ENCODE assay signal across 19 mouse cellular contexts in genomic region chr4:116435626-116436025, GRCm38 (mm10). TPM values are rescaled to one million over a fixed set of nuclear protein-coding genes. Genes with fewer than 3 reads are reported as not detected.
DNase-seq lines count a peak whose midpoint lies in the region; ATAC-seq and TF ChIP-seq lines count a peak whose summit lies in the region.
"Had no signal": no experiment of that assay in that cellular context is flagged by ENCODE, and none has a peak within 500 bp of the region (broad histone marks: within the 10 kb centered on the region; RNA-seq: fewer than 3 reads in every experiment).

No protein-coding gene starts in this region.

- TF ChIP-seq EP300 in MEL (IDR thresholded peaks at IDR 0.05; ENCODE audit: low read depth in 1 of 2, low read length in 2 of 2): no peak

- 96% methylated on average over 4 of the region's 4 CpGs for WGBS in kidney, adult 2 months
- 98% methylated on average over 4 of the region's 4 CpGs for WGBS in midbrain, embryonic 14.5 days
- WGBS in midbrain, embryonic 10.5 days: 94% methylated on average over 4 of the region's 4 CpGs
- 88% methylated on average over 4 of the region's 4 CpGs for WGBS in limb, embryonic 10.5 days

- no peaks in the 10 kb centered on the region for H3K36me3 ChIP-seq in kidney, adult 2 months (ENCODE audit: control insufficient read depth, insufficient read depth, low read length)
- peaks cover 6% of the 10 kb centered on the region; the same call in 1 of the 2 replicates for H3K36me3 ChIP-seq in midbrain, embryonic 14.5 days (ENCODE audit: control insufficient read depth, insufficient read depth, low read length)
- H3K36me3 ChIP-seq in midbrain, embryonic 10.5 days: peaks cover 35% of the 10 kb centered on the region
- peaks cover 0 to 7% of the 10 kb centered on the region in 2 experiments; a peak in 3 of 4 replicates for H3K36me3 ChIP-seq in MEL (ENCODE audit: control insufficient read depth in 1 of 2, insufficient read depth in 2 of 2, low read length in 2 of 2)
- peaks cover 28% of the 10 kb centered on the region for H3K36me3 ChIP-seq in limb, embryonic 10.5 days
- H3K36me3 ChIP-seq: heart, embryonic 15.5 days had no signal

- DNase-seq in kidney, adult 2 months: no peak
- no peak for DNase-seq in kidney, postnatal 10 days
- DNase-seq in midbrain, embryonic 14.5 days: peak; percentile 8
- no peak for DNase-seq in midbrain, embryonic 10.5 days (ENCODE audit: low spot score)
- peak; percentile 54 for DNase-seq in MEL (ENCODE audit: low read depth, low spot score)
- DNase-seq in brain, embryonic 14.5 days (ENCODE audit: low read depth): no peak
- DNase-seq in adrenal gland, postnatal 4 days (ENCODE audit: low spot score in 2 of 2): no peak
- no peak for DNase-seq in limb, embryonic 10.5 days (ENCODE audit: low spot score)
- DNase-seq: adrenal gland, postnatal 14 days; cerebellum, adult 9-11 months; heart, adult 11 months; kidney, adult 9 months; right cerebral cortex, postnatal 25 days had no signal

- H3K27ac ChIP-seq in kidney, adult 2 months (ENCODE audit: insufficient read depth, low read depth, low read length): no peak overlapping the region
- H3K27ac ChIP-seq in midbrain, embryonic 14.5 days (replicated peaks; ENCODE audit: low read depth, low read length): no peak overlapping the region
- H3K27ac ChIP-seq in midbrain, embryonic 10.5 days (replicated peaks): no peak overlapping the region
- no peak overlapping the region for H3K27ac ChIP-seq in MEL (ENCODE audit: control insufficient read depth, low read depth, low read length)
- no peak overlapping the region for H3K27ac ChIP-seq in limb, embryonic 10.5 days
- H3K27ac ChIP-seq: forebrain, embryonic 12.5 days; heart, embryonic 15.5 days; hindbrain, embryonic 14.5 days; limb, embryonic 15.5 days; midbrain, embryonic 12.5 days had no signal

- peaks cover 3% of the 10 kb centered on the region; the same call in 1 of the 2 replicates for H3K79me2 ChIP-seq in MEL (ENCODE audit: control insufficient read depth, insufficient read depth, low read length, poor library complexity)

- no peak for ATAC-seq in midbrain, embryonic 14.5 days (ENCODE audit: low FRiP score, low TSS enrichment)

- TF ChIP-seq CTCF in kidney, adult 2 months (conservative IDR thresholded peaks at IDR 0.05; ENCODE audit: insufficient read depth, insufficient read length, low read depth, low read length): 0 out of 2 replicates have a peak, but pooled peaks have one; percentile 1
- TF ChIP-seq CTCF in MEL (IDR thresholded peaks at IDR 0.05 in 2 of 3, conservative IDR thresholded peaks at IDR 0.05 in 1 of 3; ENCODE audit: control insufficient read depth in 1 of 3, insufficient read depth in 1 of 3, low read depth in 2 of 3, low read length in 3 of 3, poor library complexity in 1 of 3, severe bottlenecking in 1 of 3): peak; percentile 32 to 47 (median 46)
- TF ChIP-seq CTCF in brain, embryonic 14.5 days (IDR thresholded peaks at IDR 0.05; ENCODE audit: borderline replicate concordance, extremely low read depth, insufficient read depth, insufficient read length): peak; percentile 14; the same call in 1 of the 2 replicates

- H3K9me3 ChIP-seq in midbrain, embryonic 14.5 days (ENCODE audit: control insufficient read depth, low read length): no peaks in the 10 kb centered on the region
- H3K9me3 ChIP-seq in midbrain, embryonic 10.5 days (replicated peaks): no peaks in the 10 kb centered on the region
- H3K9me3 ChIP-seq in MEL (replicated peaks; ENCODE audit: insufficient read depth, low read length): no peaks in the 10 kb centered on the region
- H3K9me3 ChIP-seq in limb, embryonic 10.5 days (replicated peaks): no peaks in the 10 kb centered on the region
- H3K9me3 ChIP-seq: forebrain, embryonic 12.5 days; heart, embryonic 15.5 days; limb, embryonic 15.5 days; midbrain, embryonic 12.5 days had no signal

- H3K27me3 ChIP-seq in kidney, adult 2 months (replicated peaks; ENCODE audit: control insufficient read depth, insufficient read depth, low read length): no peaks in the 10 kb centered on the region
- no peaks in the 10 kb centered on the region for H3K27me3 ChIP-seq in midbrain, embryonic 14.5 days (ENCODE audit: control insufficient read depth, insufficient read depth, low read length)
- H3K27me3 ChIP-seq in midbrain, embryonic 10.5 days (ENCODE audit: low read depth, poor library complexity, severe bottlenecking): no peaks in the 10 kb centered on the region
- H3K27me3 ChIP-seq in MEL (ENCODE audit: control insufficient read depth in 1 of 2, insufficient read depth in 2 of 2, low read length in 2 of 2): no peaks in the 10 kb centered on the region
- no peaks in the 10 kb centered on the region for H3K27me3 ChIP-seq in limb, embryonic 10.5 days (ENCODE audit: low read depth, poor library complexity, severe bottlenecking)
- H3K27me3 ChIP-seq: CH12.LX; forebrain, embryonic 12.5 days; heart, embryonic 15.5 days; limb, embryonic 15.5 days; midbrain, embryonic 12.5 days had no signal

- no peak overlapping the region for H3K4me3 ChIP-seq in kidney, adult 2 months (ENCODE audit: insufficient read depth, low read depth, low read length)
- no peak overlapping the region for H3K4me3 ChIP-seq in midbrain, embryonic 14.5 days (replicated peaks; ENCODE audit: low read depth, low read length)
- H3K4me3 ChIP-seq in midbrain, embryonic 10.5 days: no peak overlapping the region
- H3K4me3 ChIP-seq in MEL (ENCODE audit: control insufficient read depth in 1 of 2, insufficient read depth in 1 of 2, low read depth in 2 of 2, low read length in 2 of 2): no peak overlapping the region
- H3K4me3 ChIP-seq in limb, embryonic 10.5 days: no peak overlapping the region
- H3K4me3 ChIP-seq: forebrain, embryonic 12.5 days; heart, embryonic 15.5 days; limb, embryonic 15.5 days; midbrain, embryonic 12.5 days had no signal

- H3K4me2 ChIP-seq in midbrain, embryonic 14.5 days (ENCODE audit: low read length): no peak overlapping the region
- H3K4me2 ChIP-seq: forebrain, embryonic 12.5 days; heart, embryonic 15.5 days; hindbrain, embryonic 14.5 days; limb, embryonic 15.5 days; midbrain, embryonic 12.5 days had no signal

- TF ChIP-seq POLR2A in kidney, adult 2 months (IDR thresholded peaks at IDR 0.05; ENCODE audit: low read depth, low read length): no peak
- no peak for TF ChIP-seq POLR2A in MEL (IDR thresholded peaks at IDR 0.05; ENCODE audit: control insufficient read depth in 1 of 2, insufficient read depth in 1 of 2, low read depth in 1 of 2, low read length in 2 of 2, poor library complexity in 1 of 2)
- no peak for TF ChIP-seq POLR2A in brain, embryonic 14.5 days (IDR thresholded peaks at IDR 0.05; ENCODE audit: borderline replicate concordance, extremely low read depth, insufficient read depth, insufficient read length, poor library complexity, severe bottlenecking)

- H3K9ac ChIP-seq in midbrain, embryonic 14.5 days (replicated peaks; ENCODE audit: low read length): no peak overlapping the region
- no peak overlapping the region for H3K9ac ChIP-seq in MEL (ENCODE audit: control insufficient read depth, low read depth, low read length, poor library complexity, severe bottlenecking)
- H3K9ac ChIP-seq: forebrain, embryonic 12.5 days; heart, embryonic 15.5 days; hindbrain, embryonic 14.5 days; limb, embryonic 15.5 days; midbrain, embryonic 12.5 days had no signal

- H3K4me1 ChIP-seq in kidney, adult 2 months (ENCODE audit: control insufficient read depth, insufficient read depth, low read length): no peaks in the 10 kb centered on the region
- no peaks in the 10 kb centered on the region for H3K4me1 ChIP-seq in midbrain, embryonic 14.5 days (ENCODE audit: control insufficient read depth, insufficient read depth, low read length)
- no peaks in the 10 kb centered on the region for H3K4me1 ChIP-seq in midbrain, embryonic 10.5 days
- no peaks in the 10 kb centered on the region for H3K4me1 ChIP-seq in MEL (ENCODE audit: control insufficient read depth in 1 of 2, insufficient read depth in 2 of 2, low read length in 2 of 2)
- no peaks in the 10 kb centered on the region for H3K4me1 ChIP-seq in limb, embryonic 10.5 days
- H3K4me1 ChIP-seq: forebrain, embryonic 12.5 days; heart, embryonic 15.5 days; limb, embryonic 15.5 days; midbrain, embryonic 12.5 days had no signal

- TF ChIP-seq RAD21 in MEL (IDR thresholded peaks at IDR 0.05; ENCODE audit: low read depth, low read length): peak; percentile 26

TF ChIP-seq in MEL, 35 proteins besides CTCF, POLR2A, EP300 and RAD21:
- TF ChIP-seq POLR2AphosphoS5 (IDR thresholded peaks at IDR 0.05; ENCODE audit: borderline replicate concordance, low read depth, low read length) (no peak), JUND (IDR thresholded peaks at IDR 0.05; ENCODE audit: low read depth, low read length) (no peak), ELF1 (IDR thresholded peaks at IDR 0.05; ENCODE audit: low read depth, low read length) (no peak), POLR2AphosphoS2 (IDR thresholded peaks at IDR 0.05; ENCODE audit: low read length) (no peak), USF1 (IDR thresholded peaks at IDR 0.05; ENCODE audit: low read depth, low read length) (no peak), SMC3 (IDR thresholded peaks at IDR 0.05; ENCODE audit: low read depth, low read length) (peak; percentile 42), NELFE (IDR thresholded peaks at IDR 0.05; ENCODE audit: low read depth, low read length) (no peak), ZC3H11A (IDR thresholded peaks at IDR 0.05; ENCODE audit: low read depth, low read length) (no peak)

RNA-seq across cellular contexts. Expression of gene Mast2, which starts 28.4 kb away (rescaled TPM):
- polyA plus RNA-seq in kidney, adult 2 months (2012; rRNA removed): 45.1 and 61.9 TPM in 2 replicates
- polyA plus RNA-seq in midbrain, embryonic 14.5 days (2014; fragmentation: Nextera tagmentation; extraction: Ambion mirVana): 65.0 and 83.6 TPM in 2 replicates
- 13.6 and 16.6 TPM in 2 replicates for polyA plus RNA-seq in midbrain, embryonic 10.5 days (2016; fragmentation: Nextera tagmentation; extraction: Ambion mirVana)
- 13.3 and 14.8 TPM in 2 replicates for total RNA-seq in MEL (2012; rRNA removed)
- 100 to 1,000 TPM in 1 of 2 experiments, 10 to 100 TPM in 1; 46.4 to 126 TPM for polyA plus RNA-seq in MEL (2012; ENCODE audit: insufficient read depth in 1 of 2, insufficient read length in 2 of 2, low read depth in 1 of 2, low replicate concordance in 2 of 2, missing spikeins in 1 of 2)
- polyA plus RNA-seq in brain, embryonic 14.5 days (2012; rRNA removed): 163 and 171 TPM in 2 replicates
- 10 to 100 TPM; 60.1 to 63.3 TPM for total RNA-seq in adrenal gland, postnatal 4 days (2021)
- 16.3 and 19.2 TPM in 2 replicates for polyA plus RNA-seq in limb, embryonic 10.5 days (2016; fragmentation: Nextera tagmentation; extraction: Ambion mirVana)

Comparison
In these comparisons a context has a peak if more than half of its experiments do, and no peak if none do; other contexts are left out.
1. DNase-seq: peak in midbrain, embryonic 14.5 days (single experiment) and MEL (single experiment); none in kidney, adult 2 months (single experiment), kidney, postnatal 10 days (single experiment), midbrain, embryonic 10.5 days (single experiment), brain, embryonic 14.5 days (single experiment), adrenal gland, postnatal 4 days (0 of 2) and limb, embryonic 10.5 days (single experiment).
2. Peak in every context shown above with its lines, with median percentiles within 50 percentile points of each other: CTCF ChIP-seq.